Mouse (Mus musculus): ENCODE data around the gene Deaf1. TPM values are rescaled to one million over a fixed set of nuclear protein-coding genes. Genes with fewer than 3 reads are reported as not detected.

The Deaf1 gene
- polyA plus RNA-seq, 1 experiment from 2014 or later = 74.2 TPM

GRCm38 (mm10) chr7:141351061-141351460 is 23.6 kb upstream of the Deaf1 start:
- ATAC-seq (ENCODE audit: insufficient read depth) (no peak), DNase-seq (no peak)
- no peak overlapping the region for H3K4me3 ChIP-seq (ENCODE audit: low read depth, low read length)
- no peak for TF ChIP-seq CTCF (IDR thresholded peaks at IDR 0.05; ENCODE audit: low read depth)
- H3K27me3 ChIP-seq (ENCODE audit: insufficient read depth, low read length) = no peaks in the 10 kb centered on the region
- no peak overlapping the region for H3K9ac ChIP-seq
- no peaks in the 10 kb centered on the region for H3K4me1 ChIP-seq (ENCODE audit: insufficient read depth)
- WGBS = 54% methylated on average over 6 of the region's 6 CpGs
- H3K27ac ChIP-seq (ENCODE audit: low read depth) = no peak overlapping the region
- H3K9me3 ChIP-seq (ENCODE audit: low read depth, low read length) = no peaks in the 10 kb centered on the region
- no peaks in the 10 kb centered on the region for H3K36me3 ChIP-seq (ENCODE audit: insufficient read depth)
- H3K4me2 ChIP-seq = no peak overlapping the region

- no peak for TF ChIP-seq CTCF (IDR thresholded peaks at IDR 0.05; ENCODE audit: low read depth)
- Histone ChIP-seq H3K4me1 (ENCODE audit: insufficient read depth) (no peaks in the 10 kb centered on the region; the same call in 1 of the 2 replicates), H3K9me3 (ENCODE audit: low read depth, low read length) (no peaks in the 10 kb centered on the region), H3K9ac (no peak overlapping the region), H3K27ac (ENCODE audit: low read depth) (no peak overlapping the region), H3K36me3 (ENCODE audit: insufficient read depth) (no peaks in the 10 kb centered on the region), H3K4me2 (no peak overlapping the region), H3K27me3 (ENCODE audit: insufficient read depth, low read length) (no peaks in the 10 kb centered on the region), H3K4me3 (ENCODE audit: low read depth, low read length) (no peak overlapping the region)
- no peak for DNase-seq
- ATAC-seq (ENCODE audit: insufficient read depth) = no peak
- WGBS = 78% methylated on average over 5 of the region's 5 CpGs
Observed at GRCm38 (mm10) chr7:141344787-141345186, 17.3 kb upstream of the Deaf1 start.

DNA sequence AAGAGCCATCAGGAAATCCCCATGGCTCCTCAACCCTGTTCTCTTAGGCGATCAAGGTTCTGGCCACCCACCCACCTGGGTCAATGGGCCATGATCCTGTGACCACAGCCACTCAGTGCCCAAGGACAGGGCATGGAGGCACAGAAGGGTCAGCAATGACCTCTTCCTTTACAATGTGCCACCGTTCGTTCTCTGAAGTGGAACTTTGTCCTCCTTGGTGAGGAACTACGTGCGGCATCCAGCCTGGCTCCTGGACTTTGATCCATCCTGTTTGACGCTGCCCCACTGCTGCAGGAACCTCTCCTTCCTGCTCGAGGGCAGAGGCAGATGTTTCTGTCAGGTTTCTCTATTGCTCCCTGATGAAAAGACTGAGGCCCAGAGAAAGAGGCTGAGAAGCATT is 16.2 kb upstream of the Deaf1 start:
- H3K4me1 ChIP-seq (ENCODE audit: insufficient read depth) = no peaks in the 10 kb centered on the region; the same call in 1 of the 2 replicates
- WGBS = 80% methylated on average over 7 of the region's 7 CpGs
- H3K27me3 ChIP-seq (ENCODE audit: insufficient read depth, low read length) = no peaks in the 10 kb centered on the region; the same call in 1 of the 2 replicates
- no peak overlapping the region for H3K4me3 ChIP-seq (ENCODE audit: low read depth, low read length)
- no peaks in the 10 kb centered on the region for H3K9me3 ChIP-seq (ENCODE audit: low read depth, low read length)
- no peak overlapping the region for H3K9ac ChIP-seq
- no peak for TF ChIP-seq CTCF (IDR thresholded peaks at IDR 0.05; ENCODE audit: low read depth)
- H3K4me2 ChIP-seq = no peak overlapping the region
- no peak for ATAC-seq (ENCODE audit: insufficient read depth)
- DNase-seq = no peak
- no peak overlapping the region for H3K27ac ChIP-seq (ENCODE audit: low read depth)
- no peaks in the 10 kb centered on the region for H3K36me3 ChIP-seq (ENCODE audit: insufficient read depth)

DNA sequence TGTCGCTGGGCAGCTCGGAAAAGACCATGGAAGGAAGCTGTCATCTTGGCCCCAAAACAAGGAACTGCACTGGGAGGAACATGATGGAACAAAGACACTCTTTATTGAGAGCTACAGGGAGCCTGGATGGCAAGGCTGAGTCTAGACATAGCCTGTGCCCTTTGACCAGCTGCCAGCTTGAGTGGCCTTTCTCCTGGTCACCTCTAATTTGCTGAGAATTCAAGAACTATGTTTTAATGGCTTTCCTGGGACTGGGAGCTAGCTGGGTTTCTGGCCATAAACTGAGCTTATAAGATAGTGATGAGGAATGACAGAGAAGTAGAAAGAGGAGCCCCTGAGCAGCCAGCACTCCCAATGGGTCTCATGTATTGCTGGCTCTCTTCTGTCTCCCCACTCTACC is 15.7 kb upstream of the Deaf1 start:
- WGBS = 74% methylated on average over 2 of the region's 2 CpGs
- Histone ChIP-seq H3K4me2 (no peak overlapping the region), H3K9ac (no peak overlapping the region), H3K4me1 (ENCODE audit: insufficient read depth) (no peaks in the 10 kb centered on the region; the same call in 1 of the 2 replicates), H3K4me3 (ENCODE audit: low read depth, low read length) (no peak overlapping the region), H3K36me3 (ENCODE audit: insufficient read depth) (no peaks in the 10 kb centered on the region), H3K27me3 (ENCODE audit: insufficient read depth, low read length) (no peaks in the 10 kb centered on the region; the same call in 1 of the 2 replicates), H3K27ac (ENCODE audit: low read depth) (no peak overlapping the region), H3K9me3 (ENCODE audit: low read depth, low read length) (no peaks in the 10 kb centered on the region)
- no peak for TF ChIP-seq CTCF (IDR thresholded peaks at IDR 0.05; ENCODE audit: low read depth)
- DNase-seq = no peak
- ATAC-seq (ENCODE audit: insufficient read depth) = no peak

- H3K4me2 ChIP-seq = no peak overlapping the region
- ATAC-seq (ENCODE audit: insufficient read depth) (no peak), DNase-seq (no peak)
- H3K4me1 ChIP-seq (ENCODE audit: insufficient read depth) = no peaks in the 10 kb centered on the region; the same call in 1 of the 2 replicates
- no peak for TF ChIP-seq CTCF (IDR thresholded peaks at IDR 0.05; ENCODE audit: low read depth)
- no peaks in the 10 kb centered on the region for H3K9me3 ChIP-seq (ENCODE audit: low read depth, low read length)
- no peak overlapping the region for H3K4me3 ChIP-seq (ENCODE audit: low read depth, low read length)
- WGBS = 67% methylated on average over 10 of the region's 10 CpGs
- no peaks in the 10 kb centered on the region; the same call in 1 of the 2 replicates for H3K27me3 ChIP-seq (ENCODE audit: insufficient read depth, low read length)
- no peaks in the 10 kb centered on the region for H3K36me3 ChIP-seq (ENCODE audit: insufficient read depth)
- H3K27ac ChIP-seq (ENCODE audit: low read depth) = no peak overlapping the region
- H3K9ac ChIP-seq = no peak overlapping the region
Observed at GRCm38 (mm10) chr7:141341689-141342226, 14.3 kb upstream of the Deaf1 start.

GRCm38 (mm10) chr7:141340476-141340875 is 13.0 kb upstream of the Deaf1 start:
- no peak for TF ChIP-seq CTCF (IDR thresholded peaks at IDR 0.05; ENCODE audit: low read depth)
- peak; percentile 34 for DNase-seq
- 0 out of 2 replicates have a peak, but pooled peaks cover 4% of the 10 kb centered on the region for H3K36me3 ChIP-seq (ENCODE audit: insufficient read depth)
- no peak overlapping the region for H3K4me3 ChIP-seq (ENCODE audit: low read depth, low read length)
- H3K9ac ChIP-seq = peak overlapping the region; percentile 31
- peak; percentile 17 for ATAC-seq (ENCODE audit: insufficient read depth)
- WGBS = 54% methylated on average over 6 of the region's 6 CpGs
- H3K27ac ChIP-seq (ENCODE audit: low read depth) = peak overlapping the region; percentile 71
- peak overlapping the region; percentile 56 for H3K4me2 ChIP-seq
- no peaks in the 10 kb centered on the region for H3K9me3 ChIP-seq (ENCODE audit: low read depth, low read length)
- H3K4me1 ChIP-seq (ENCODE audit: insufficient read depth) = no peaks in the 10 kb centered on the region; the same call in 1 of the 2 replicates
- H3K27me3 ChIP-seq (ENCODE audit: insufficient read depth, low read length) = no peaks in the 10 kb centered on the region; the same call in 1 of the 2 replicates

DNA sequence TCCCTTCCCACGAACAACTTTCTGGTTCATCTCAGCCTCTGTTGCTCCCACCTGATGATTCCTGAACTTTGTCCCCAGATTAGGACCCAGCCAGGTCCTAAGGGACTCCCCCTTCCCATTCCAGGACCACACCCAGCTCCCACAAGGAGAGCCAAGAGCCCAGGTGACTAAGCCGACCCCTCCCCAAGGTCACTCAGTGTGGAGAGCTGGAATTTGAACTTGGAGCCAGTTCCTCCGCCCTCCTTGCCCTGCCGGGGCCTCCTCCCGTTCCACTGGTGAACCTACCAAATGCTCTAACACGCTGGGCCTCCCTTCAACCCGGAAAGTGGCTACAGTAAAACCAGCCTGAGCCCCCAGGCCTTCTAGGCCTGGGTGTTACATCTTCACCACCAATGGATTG is 12.5 kb upstream of the Deaf1 start:
- DNase-seq (no peak), ATAC-seq (ENCODE audit: insufficient read depth) (no peak)
- peak overlapping the region; percentile 56 for H3K4me2 ChIP-seq
- H3K9me3 ChIP-seq (ENCODE audit: low read depth, low read length) = no peaks in the 10 kb centered on the region
- H3K9ac ChIP-seq = peak overlapping the region; percentile 31
- H3K4me3 ChIP-seq (ENCODE audit: low read depth, low read length) = 0 out of 2 replicates have a peak overlapping the region, but pooled peaks have one; percentile 6
- H3K4me1 ChIP-seq (ENCODE audit: insufficient read depth) = no peaks in the 10 kb centered on the region; the same call in 1 of the 2 replicates
- peak overlapping the region; percentile 71 for H3K27ac ChIP-seq (ENCODE audit: low read depth)
- H3K36me3 ChIP-seq (ENCODE audit: insufficient read depth) = 0 out of 2 replicates have a peak, but pooled peaks cover 6% of the 10 kb centered on the region
- no peak for TF ChIP-seq CTCF (IDR thresholded peaks at IDR 0.05; ENCODE audit: low read depth)
- no peaks in the 10 kb centered on the region; the same call in 1 of the 2 replicates for H3K27me3 ChIP-seq (ENCODE audit: insufficient read depth, low read length)
- WGBS = 57% methylated on average over 7 of the region's 7 CpGs

Data from lung, embryonic 14.5 days (tissue).